Mouse (Mus musculus) forebrain, embryonic 10.5 days (tissue): ENCODE data around the gene Rtl6. TPM values are rescaled to one million over a fixed set of nuclear protein-coding genes. Genes with fewer than 3 reads are reported as not detected.

Experiments
- polyA plus RNA-seq: library from polyadenylated mRNA; unstranded; fragments of >200 nt; fragmentation: Nextera tagmentation; extraction: Ambion mirVana; gene quantifications from 2 replicates; pipeline ENCODE4 v1.2.1, GENCODE M21; 2016

Rtl6 gene
- polyA plus RNA-seq, 1 experiment from 2014 or later, result 26.9 TPM

Other genes with a start within 250 kb of the Rtl6 start
- gene Parvg, start 233.8 kb downstream of the Rtl6 start, polyA plus RNA-seq, result 1.0 TPM in 2 replicates
- 1.0 TPM in 2 replicates for gene Shisal1, start 110.7 kb downstream of the Rtl6 start, polyA plus RNA-seq
- 14.1 and 14.3 TPM in 2 replicates for gene Prr5, start 111.8 kb upstream of the Rtl6 start, polyA plus RNA-seq
- gene Arhgap8, start 162.2 kb upstream of the Rtl6 start, polyA plus RNA-seq, result 2.1 and 2.2 TPM in 2 replicates